Mouse (Mus musculus) T-helper 1 cell (primary cell): ENCODE measurements around the gene Ly9.

Experiments used
- in situ Hi-C: fragments of 300-600 bp; cut with MboI, MseI; formaldehyde crosslinking; loops from one replicate; pipeline ENCODE4 v1.15.1; 2025; ENCODE audit warnings: high pct_unique_total_duplicates

Gene Ly9

GRCm38 (mm10) chr1:171607176-171607575 is at the start of gene Ly9:
Gene Ly9, minus strand, starts transcription at chr1:171607410.
- in situ Hi-C loops = loop anchor here (5.0 kb wide), 2 partner anchors 50 to 90 kb away; no protein-coding TSS in a partner anchor

GRCm38 (mm10) chr1:171652734-171653133 is 45.5 kb upstream of the Ly9 start, which contains the start of gene Slamf7:
Gene Slamf7, minus strand, starts transcription at chr1:171653035.
- in situ Hi-C loops = no loop called here

- in situ Hi-C loops = no loop called here
Observed at GRCm38 (mm10) chr1:171648840-171649239, 41.6 kb upstream of the Ly9 start.

GRCm38 (mm10) chr1:171647716-171648115 is 40.5 kb upstream of the Ly9 start:
- in situ Hi-C loops = no loop called here

GRCm38 (mm10) chr1:171646429-171646940 is 39.3 kb upstream of the Ly9 start:
- in situ Hi-C loops = no loop called here

- in situ Hi-C loops = no loop called here
Observed at GRCm38 (mm10) chr1:171643612-171644011, 36.4 kb upstream of the Ly9 start.

- in situ Hi-C loops = no loop called here
Observed at GRCm38 (mm10) chr1:171640796-171641195, 33.6 kb upstream of the Ly9 start.

- in situ Hi-C loops = no loop called here
Observed at GRCm38 (mm10) chr1:171638686-171639085, 31.5 kb upstream of the Ly9 start.

- in situ Hi-C loops = no loop called here
Observed at GRCm38 (mm10) chr1:171637101-171637500, 29.9 kb upstream of the Ly9 start.

GRCm38 (mm10) chr1:171635696-171636095 is 28.5 kb upstream of the Ly9 start:
- in situ Hi-C loops = no loop called here

GRCm38 (mm10) chr1:171631447-171631846 is 24.2 kb upstream of the Ly9 start:
- in situ Hi-C loops = no loop called here

GRCm38 (mm10) chr1:171630912-171631311 is 23.7 kb upstream of the Ly9 start:
- in situ Hi-C loops = no loop called here

GRCm38 (mm10) chr1:171630041-171630440 is 22.8 kb upstream of the Ly9 start:
- in situ Hi-C loops = no loop called here

- in situ Hi-C loops = no loop called here
Observed at GRCm38 (mm10) chr1:171629168-171629567, 22.0 kb upstream of the Ly9 start.

- in situ Hi-C loops = no loop called here
Observed at GRCm38 (mm10) chr1:171627801-171628200, 20.6 kb upstream of the Ly9 start.

GRCm38 (mm10) chr1:171620091-171620490 is 12.9 kb upstream of the Ly9 start:
- in situ Hi-C loops = no loop called here

GRCm38 (mm10) chr1:171619645-171620044 is 12.4 kb upstream of the Ly9 start:
- in situ Hi-C loops = no loop called here

GRCm38 (mm10) chr1:171619001-171619400 is 11.8 kb upstream of the Ly9 start:
- in situ Hi-C loops = no loop called here

- in situ Hi-C loops = no loop called here
Observed at GRCm38 (mm10) chr1:171616881-171617515, 9.8 kb upstream of the Ly9 start.

GRCm38 (mm10) chr1:171613962-171614361 is 6.8 kb upstream of the Ly9 start:
- in situ Hi-C loops = no loop called here

- in situ Hi-C loops = no loop called here
Observed at GRCm38 (mm10) chr1:171610781-171611180, 3.6 kb upstream of the Ly9 start.

- in situ Hi-C loops = no loop called here
Observed at GRCm38 (mm10) chr1:171610026-171610425, 2.8 kb upstream of the Ly9 start.

GRCm38 (mm10) chr1:171606656-171607055 is 554 bp downstream of the Ly9 start:
- in situ Hi-C loops = loop anchor here (5.0 kb wide), 2 partner anchors 51 to 91 kb away; no protein-coding TSS in a partner anchor
